Mouse (Mus musculus): ENCODE measurements around the gene Aaas. TPM values are rescaled to one million over a fixed set of nuclear protein-coding genes. Genes with fewer than 3 reads are reported as not detected.

Aaas gene
- polyA plus RNA-seq, 1 experiment from 2014 or later: 30.4 TPM

DNA sequence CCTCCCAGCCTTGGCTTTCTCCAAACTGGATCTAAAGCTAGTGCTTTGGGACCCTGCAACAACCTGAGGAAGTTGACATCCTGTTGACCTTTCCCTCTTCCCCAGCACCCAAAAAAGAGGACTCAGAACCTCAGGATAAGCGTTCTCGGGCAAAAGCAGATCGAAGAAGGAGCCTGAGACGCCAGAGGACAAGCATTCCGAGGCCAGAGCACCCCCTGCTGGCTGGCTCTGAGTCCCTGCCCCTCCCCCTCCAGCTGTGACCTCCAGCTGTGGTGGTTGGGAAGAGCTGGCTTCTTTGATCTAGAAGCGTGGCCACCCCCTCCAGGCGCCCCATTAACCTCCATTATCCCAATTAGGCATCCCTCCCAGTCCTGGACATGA lies 26.6 kb upstream of the Aaas start:
- peak overlapping the region; percentile 87 for H3K4me2 ChIP-seq
- peak overlapping the region; percentile 58 for H3K4me3 ChIP-seq (replicated peaks)
- no peaks in the 10 kb centered on the region for H3K36me3 ChIP-seq
- WGBS: 2% methylated on average over 7 of the region's 7 CpGs
- no peaks in the 10 kb centered on the region for H3K9me3 ChIP-seq (replicated peaks)
- H3K9ac ChIP-seq (replicated peaks): peak overlapping the region; percentile 67
- ATAC-seq (ENCODE audit: low FRiP score): peak; percentile 80
- peak overlapping the region; percentile 49 for H3K27ac ChIP-seq (replicated peaks)
- H3K4me1 ChIP-seq: peaks cover 20% of the 10 kb centered on the region
- H3K27me3 ChIP-seq (replicated peaks): no peaks in the 10 kb centered on the region

DNA sequence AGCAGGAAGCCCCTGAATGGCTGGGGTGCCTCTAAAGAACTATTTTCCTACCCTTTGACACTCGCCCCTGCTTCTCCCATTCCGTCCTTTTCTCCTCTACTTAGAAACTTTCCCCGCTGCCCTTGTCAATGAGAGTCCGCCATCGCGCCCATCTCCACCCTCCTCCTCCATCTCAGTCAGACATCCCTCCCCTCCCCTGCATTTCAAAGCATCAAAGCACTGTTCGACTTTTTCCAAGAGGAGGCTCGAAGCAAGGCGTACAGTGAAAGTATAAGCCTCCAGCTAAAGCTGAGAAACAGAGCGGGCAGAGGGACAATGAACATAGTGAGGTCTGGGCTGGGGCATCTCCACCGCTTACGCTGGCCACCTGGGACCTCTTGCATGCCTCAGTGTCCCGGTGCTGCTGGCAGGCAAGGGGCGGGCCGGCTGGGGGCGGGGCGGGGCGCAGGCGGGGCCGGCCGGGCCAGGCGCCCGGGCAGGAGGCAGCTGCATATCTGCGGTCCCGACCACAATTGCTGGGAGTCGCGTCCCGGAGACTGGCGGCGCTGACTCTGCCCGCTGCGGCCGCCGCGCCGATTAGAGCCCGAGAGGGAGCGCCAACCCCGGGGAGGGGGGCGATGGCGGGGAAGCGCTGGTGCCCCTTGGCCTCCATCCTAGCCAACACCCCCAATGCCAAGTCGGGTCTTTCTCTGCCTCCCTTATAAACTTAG lies 26.0 kb upstream of the Aaas start:
- WGBS: 1% methylated on average over 42 of the region's 43 CpGs
- H3K36me3 ChIP-seq: no peaks in the 10 kb centered on the region
- no peaks in the 10 kb centered on the region for H3K9me3 ChIP-seq (replicated peaks)
- peak overlapping the region; percentile 49 for H3K27ac ChIP-seq (replicated peaks)
- peak overlapping the region; percentile 67 for H3K9ac ChIP-seq (replicated peaks)
- H3K4me2 ChIP-seq: peak overlapping the region; percentile 87
- no peaks in the 10 kb centered on the region for H3K27me3 ChIP-seq (replicated peaks)
- peak overlapping the region; percentile 58 for H3K4me3 ChIP-seq (replicated peaks)
- peaks cover 18% of the 10 kb centered on the region for H3K4me1 ChIP-seq
- peak; percentile 74 for ATAC-seq (ENCODE audit: low FRiP score)

DNA sequence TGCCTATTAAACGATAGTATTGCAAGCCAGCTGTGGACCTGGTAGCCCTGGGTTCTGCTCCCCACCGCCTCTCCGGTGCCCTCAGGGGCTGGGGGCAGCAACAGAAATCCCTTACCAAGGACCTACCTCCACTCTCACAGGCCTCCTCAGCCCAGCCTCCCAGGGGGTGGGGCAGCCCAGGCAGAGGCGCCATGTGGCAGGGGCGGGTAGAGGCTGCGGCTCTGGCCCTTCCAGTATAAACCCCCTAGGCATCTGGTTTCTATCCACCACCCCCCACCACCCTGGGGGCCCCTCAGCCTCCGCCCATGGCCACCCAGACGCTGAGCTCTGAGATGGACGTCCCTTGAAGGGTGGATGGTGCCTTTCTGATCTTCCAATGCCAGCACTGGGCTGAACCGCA lies 20.2 kb upstream of the Aaas start:
- 8% methylated on average over 10 of the region's 10 CpGs for WGBS
- no peaks in the 10 kb centered on the region for H3K9me3 ChIP-seq (replicated peaks)
- no peak overlapping the region for H3K4me2 ChIP-seq
- H3K9ac ChIP-seq (replicated peaks): no peak overlapping the region
- H3K36me3 ChIP-seq: no peaks in the 10 kb centered on the region
- no peak overlapping the region for H3K27ac ChIP-seq (replicated peaks)
- ATAC-seq (ENCODE audit: low FRiP score): no peak
- peaks cover 19% of the 10 kb centered on the region for H3K4me1 ChIP-seq
- peaks cover 15% of the 10 kb centered on the region for H3K27me3 ChIP-seq (replicated peaks)
- H3K4me3 ChIP-seq (replicated peaks): no peak overlapping the region

DNA sequence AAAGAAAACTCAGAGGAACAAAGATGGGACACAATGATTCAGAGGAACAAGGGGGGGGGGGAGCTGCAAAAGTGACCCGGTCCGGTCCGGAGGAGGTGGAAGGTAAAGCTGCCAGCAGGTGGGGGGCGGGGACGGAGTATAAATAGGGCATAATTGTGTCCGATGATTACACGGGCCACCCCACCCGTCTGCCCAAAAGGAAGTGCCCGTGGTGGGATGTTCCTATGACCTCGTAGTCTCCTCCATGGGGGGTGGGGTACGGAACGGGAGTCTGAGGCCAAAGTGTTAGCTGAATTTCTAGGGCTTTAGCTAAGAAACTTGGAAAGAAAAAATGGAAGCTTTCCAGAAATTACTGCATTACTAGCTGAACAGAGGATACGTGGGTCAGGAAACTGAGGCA lies 19.4 kb upstream of the Aaas start:
- Histone ChIP-seq H3K4me1 (peaks cover 19% of the 10 kb centered on the region), H3K27ac (replicated peaks) (no peak overlapping the region), H3K9ac (replicated peaks) (no peak overlapping the region), H3K4me3 (replicated peaks) (no peak overlapping the region), H3K27me3 (replicated peaks) (peaks cover 21% of the 10 kb centered on the region), H3K36me3 (no peaks in the 10 kb centered on the region), H3K4me2 (0 out of 2 replicates have a peak overlapping the region, but pooled peaks have one; percentile 6), H3K9me3 (replicated peaks) (no peaks in the 10 kb centered on the region)
- ATAC-seq (ENCODE audit: low FRiP score): no peak
- 11% methylated on average over 13 of the region's 13 CpGs for WGBS

DNA sequence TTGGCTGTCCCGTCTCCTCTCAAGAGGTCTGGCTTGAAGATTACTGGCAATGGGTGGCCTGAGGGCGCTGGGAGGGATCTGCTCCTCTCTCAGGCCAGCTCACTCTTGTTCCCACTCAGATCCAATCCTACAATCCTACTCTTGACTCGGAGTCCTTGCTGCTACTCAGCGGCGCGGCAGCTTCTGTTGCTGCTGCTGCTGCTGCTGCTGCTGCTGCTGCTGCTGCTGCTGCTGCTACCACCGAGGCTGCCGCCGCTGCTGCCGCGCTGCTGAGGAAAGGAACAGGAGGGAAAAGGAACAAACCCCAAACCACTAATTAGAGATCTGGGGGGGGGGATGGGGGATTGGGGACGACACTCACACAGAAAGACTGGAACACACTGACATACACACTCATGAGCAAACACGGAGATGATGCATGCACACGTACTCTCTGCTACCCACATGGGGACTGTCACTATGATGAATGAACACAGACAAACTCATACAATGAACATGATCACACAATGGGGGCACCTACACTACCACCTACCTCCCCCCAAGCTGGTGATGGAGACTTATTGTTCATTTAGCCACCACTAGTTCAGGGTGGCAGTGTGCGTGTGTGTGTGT lies 16.3 kb upstream of the Aaas start, which contains the start of gene Sp7:
TSS of gene Sp7 (minus strand) at position 450 of the 612 bp plus-strand sequence.
- no peaks in the 10 kb centered on the region for H3K9me3 ChIP-seq (replicated peaks)
- ATAC-seq (ENCODE audit: low FRiP score): peak; percentile 39; the same call in 1 of the 2 replicates

DNA sequence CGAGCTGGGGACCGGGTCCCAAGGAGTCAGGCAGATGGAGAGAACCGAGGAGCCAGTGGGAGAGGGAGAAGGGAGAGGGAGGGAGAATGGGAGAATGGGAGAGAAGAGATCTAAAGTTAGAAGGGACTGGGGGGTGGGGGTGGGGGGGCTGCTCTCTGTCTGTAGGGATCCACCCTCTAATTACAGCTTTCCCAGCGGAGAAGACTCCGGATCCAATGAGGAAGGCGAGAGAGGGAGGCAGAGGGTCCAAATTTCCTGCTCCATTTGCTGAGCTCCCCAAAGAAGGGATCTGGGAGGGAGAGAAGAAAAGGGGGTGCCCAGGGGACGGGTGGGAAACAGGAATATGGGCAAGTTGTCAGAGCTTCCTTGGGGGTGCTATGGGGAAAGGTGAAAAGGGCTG lies 15.7 kb upstream of the Aaas start:
- peak overlapping the region; percentile 57 for H3K4me2 ChIP-seq
- H3K9me3 ChIP-seq (replicated peaks): no peaks in the 10 kb centered on the region
- peaks cover 28% of the 10 kb centered on the region for H3K27me3 ChIP-seq (replicated peaks)
- H3K27ac ChIP-seq (replicated peaks): no peak overlapping the region
- H3K4me1 ChIP-seq: peaks cover 26% of the 10 kb centered on the region
- H3K9ac ChIP-seq (replicated peaks): no peak overlapping the region
- WGBS: 12% methylated on average over 7 of the region's 7 CpGs
- ATAC-seq (ENCODE audit: low FRiP score): no peak
- no peaks in the 10 kb centered on the region for H3K36me3 ChIP-seq
- H3K4me3 ChIP-seq (replicated peaks): peak overlapping the region; percentile 32; the same call in 1 of the 2 replicates

More for the DNA sequence above, 16.3 kb upstream of the Aaas start, which contains the start of gene Sp7:
- WGBS: 4% methylated on average over 15 of the region's 15 CpGs
- Histone ChIP-seq H3K36me3 (no peaks in the 10 kb centered on the region), H3K4me3 (replicated peaks) (peak within 1 kb of the TSS; percentile 32), H3K4me1 (peaks cover 26% of the 10 kb centered on the region), H3K9ac (replicated peaks) (peak within 1 kb of the TSS; percentile 30; the same call in 1 of the 2 replicates), H3K4me2 (peak within 1 kb of the TSS; percentile 57), H3K27me3 (replicated peaks) (peaks cover 28% of the 10 kb centered on the region), H3K27ac (replicated peaks) (no peak within 1 kb of the TSS)

DNA sequence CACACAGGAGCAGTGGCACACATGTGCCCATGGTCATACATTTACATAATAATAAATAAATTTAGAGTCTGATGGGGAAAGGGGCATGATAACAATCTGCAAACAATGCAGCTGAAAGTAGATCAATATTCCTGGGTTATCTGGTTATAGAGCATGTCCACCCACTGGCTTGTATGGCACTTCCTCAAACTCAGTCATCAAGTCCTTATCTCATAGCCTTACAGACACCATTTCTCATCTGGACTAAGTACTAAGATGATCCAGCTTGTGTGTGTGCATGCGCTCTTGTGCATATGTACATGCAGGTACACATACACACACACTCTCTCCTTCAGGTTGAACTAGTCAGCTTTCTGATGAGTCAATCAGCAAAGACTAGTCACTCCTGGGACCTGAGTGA lies 14.1 kb upstream of the Aaas start:
- Histone ChIP-seq H3K9me3 (replicated peaks) (no peaks in the 10 kb centered on the region), H3K27ac (replicated peaks) (no peak overlapping the region), H3K27me3 (replicated peaks) (peaks cover 24% of the 10 kb centered on the region), H3K9ac (replicated peaks) (no peak overlapping the region), H3K4me2 (no peak overlapping the region), H3K4me3 (replicated peaks) (no peak overlapping the region), H3K4me1 (peaks cover 20% of the 10 kb centered on the region), H3K36me3 (no peaks in the 10 kb centered on the region)
- ATAC-seq (ENCODE audit: low FRiP score): no peak
- 94% methylated on average over 1 of the region's 1 CpGs for WGBS

DNA sequence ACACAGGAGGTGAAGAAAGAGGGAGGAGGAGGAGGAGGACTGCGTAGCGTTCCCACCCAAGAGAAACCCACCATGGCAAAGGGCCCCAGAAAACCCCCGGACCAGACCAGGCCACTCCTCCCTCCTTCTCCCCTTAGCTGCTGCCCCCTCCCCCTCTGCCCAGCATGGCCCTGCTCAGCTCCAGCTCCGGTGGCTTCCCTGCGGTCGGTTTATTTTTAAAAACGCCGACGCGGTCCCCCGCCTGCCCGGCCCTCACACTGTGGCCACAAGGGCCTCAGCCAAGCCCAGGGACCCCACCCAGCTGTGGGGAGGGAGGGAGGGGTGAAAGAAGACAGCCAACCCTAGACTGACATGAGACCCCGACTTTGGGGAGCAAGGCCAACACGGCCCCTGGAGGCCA lies 12.1 kb upstream of the Aaas start:
- 15% methylated on average over 14 of the region's 14 CpGs for WGBS
- Histone ChIP-seq H3K9me3 (replicated peaks) (no peaks in the 10 kb centered on the region), H3K4me1 (peaks cover 32% of the 10 kb centered on the region), H3K9ac (replicated peaks) (no peak overlapping the region), H3K36me3 (no peaks in the 10 kb centered on the region), H3K27me3 (replicated peaks) (peaks cover 44% of the 10 kb centered on the region), H3K4me2 (peak overlapping the region; percentile 28; the same call in 1 of the 2 replicates), H3K4me3 (replicated peaks) (no peak overlapping the region), H3K27ac (replicated peaks) (0 out of 2 replicates have a peak overlapping the region, but pooled peaks have one; percentile 23)
- no peak for ATAC-seq (ENCODE audit: low FRiP score)

DNA sequence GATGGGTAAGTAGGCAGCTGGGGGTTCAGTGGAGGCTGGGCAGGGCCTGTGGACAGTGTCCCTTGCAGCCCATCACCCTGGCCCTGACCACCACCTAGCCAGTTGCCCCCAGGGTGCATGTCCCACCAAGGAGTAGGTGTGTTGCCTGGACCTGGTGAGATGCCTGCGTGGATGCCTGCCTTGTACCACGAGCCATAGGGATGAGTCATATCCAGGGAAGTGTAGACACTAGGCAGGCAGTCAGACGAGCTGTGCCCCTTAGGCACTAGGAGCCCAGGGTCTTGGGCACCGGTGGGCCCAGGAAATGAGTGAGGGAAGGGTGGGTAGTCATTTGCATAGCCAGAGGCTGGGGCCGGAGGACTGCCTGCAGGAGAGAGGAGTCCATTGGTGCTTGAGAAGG lies 8.3 kb upstream of the Aaas start:
- peak overlapping the region; percentile 53; the same call in 1 of the 2 replicates for H3K4me2 ChIP-seq
- 28% methylated on average over 5 of the region's 5 CpGs for WGBS
- H3K4me1 ChIP-seq: peaks cover 40% of the 10 kb centered on the region
- no peaks in the 10 kb centered on the region for H3K36me3 ChIP-seq
- H3K9ac ChIP-seq (replicated peaks): no peak overlapping the region
- H3K27ac ChIP-seq (replicated peaks): no peak overlapping the region
- peaks cover 55% of the 10 kb centered on the region for H3K27me3 ChIP-seq (replicated peaks)
- H3K9me3 ChIP-seq (replicated peaks): no peaks in the 10 kb centered on the region
- no peak for ATAC-seq (ENCODE audit: low FRiP score)
- no peak overlapping the region for H3K4me3 ChIP-seq (replicated peaks)

DNA sequence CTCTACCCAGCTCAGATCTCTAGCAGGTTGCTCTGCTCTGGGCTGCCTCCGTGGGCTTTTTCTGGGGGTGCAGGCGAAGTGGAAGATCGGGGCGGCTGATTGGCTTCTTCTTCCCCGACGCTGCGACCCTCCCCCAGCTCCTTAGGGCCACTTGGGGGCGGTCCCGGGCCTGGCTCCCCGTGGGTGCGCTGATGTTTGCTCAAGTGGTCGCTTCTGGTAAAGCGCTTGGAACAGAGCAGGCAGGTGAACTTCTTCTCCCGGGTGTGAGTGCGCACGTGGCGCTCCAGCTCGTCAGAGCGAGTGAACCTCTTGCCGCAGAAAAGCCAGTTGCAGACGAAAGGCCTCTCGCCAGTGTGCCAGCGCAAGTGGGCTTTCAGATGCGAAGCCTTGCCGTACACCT lies 7.6 kb upstream of the Aaas start:
- no peak overlapping the region for H3K27ac ChIP-seq (replicated peaks)
- peaks cover 40% of the 10 kb centered on the region for H3K4me1 ChIP-seq
- no peaks in the 10 kb centered on the region for H3K9me3 ChIP-seq (replicated peaks)
- 3% methylated on average over 25 of the region's 25 CpGs for WGBS
- peak overlapping the region; percentile 53 for H3K4me2 ChIP-seq
- no peak overlapping the region for H3K9ac ChIP-seq (replicated peaks)
- H3K4me3 ChIP-seq (replicated peaks): peak overlapping the region; percentile 7; the same call in 1 of the 2 replicates
- no peaks in the 10 kb centered on the region for H3K36me3 ChIP-seq
- H3K27me3 ChIP-seq (replicated peaks): peaks cover 48% of the 10 kb centered on the region
- no peak for ATAC-seq (ENCODE audit: low FRiP score)

DNA sequence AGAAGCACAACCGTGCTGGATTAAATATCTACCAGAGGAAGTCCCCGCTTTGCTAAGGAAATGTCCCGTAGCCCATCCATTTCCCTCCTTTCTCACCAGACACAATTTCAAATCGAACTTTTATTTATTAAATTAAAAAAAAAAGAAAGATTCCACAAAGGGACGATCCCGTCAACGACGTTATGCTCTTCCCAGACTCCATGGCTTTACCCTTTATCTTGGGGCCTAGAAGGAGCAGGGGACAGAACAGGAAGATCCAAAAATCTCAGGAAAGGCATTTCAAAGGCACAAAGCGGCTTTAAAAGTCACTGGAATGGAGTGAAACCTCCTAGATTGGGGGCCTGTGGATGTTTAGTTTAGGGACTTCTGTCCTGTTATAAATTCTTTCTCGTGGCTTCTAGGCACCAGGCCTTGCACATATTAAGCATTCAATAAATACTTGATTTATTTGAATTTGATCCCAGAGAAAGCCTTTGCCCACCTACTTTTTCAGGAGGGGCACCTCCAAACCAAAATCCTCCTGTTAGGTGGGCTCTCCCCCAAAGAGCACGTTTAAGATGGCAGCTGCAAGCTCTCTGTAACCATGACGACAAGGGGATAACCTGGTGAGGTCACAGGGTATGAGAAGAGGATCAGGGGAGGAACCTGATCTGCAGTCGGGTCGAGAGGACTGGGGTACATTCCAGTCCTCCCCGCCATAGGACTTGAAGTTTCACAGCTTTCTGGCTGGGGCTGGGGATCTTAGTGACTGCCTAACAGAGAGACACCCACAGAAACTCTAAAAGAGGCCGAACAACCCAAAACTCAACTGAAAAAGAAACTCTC lies 6.1 kb upstream of the Aaas start:
- Histone ChIP-seq H3K36me3 (no peaks in the 10 kb centered on the region), H3K4me2 (peak overlapping the region; percentile 98), H3K9ac (replicated peaks) (no peak overlapping the region), H3K4me3 (replicated peaks) (no peak overlapping the region), H3K4me1 (peaks cover 33% of the 10 kb centered on the region), H3K27ac (replicated peaks) (no peak overlapping the region), H3K9me3 (replicated peaks) (no peaks in the 10 kb centered on the region), H3K27me3 (replicated peaks) (peaks cover 48% of the 10 kb centered on the region)
- no peak for ATAC-seq (ENCODE audit: low FRiP score)
- WGBS: 27% methylated on average over 16 of the region's 16 CpGs

Data from neural tube, embryonic 15.5 days (tissue).